Mouse (Mus musculus) CH12.LX (cell line): ENCODE measurements around the gene Fpr2. TPM values are rescaled to one million over a fixed set of nuclear protein-coding genes. Genes with fewer than 3 reads are reported as not detected.

ENCODE experiments used
- DNase-seq: peaks from one replicate; pipeline ENCODE4 v3.0.0-alpha.2; 2013; ENCODE audit errors: extremely low read depth
- H3K27ac ChIP-seq: 2 replicates; pipeline ENCODE4 v1.5.1; 2012; ENCODE audit warnings: low read depth, mild to moderate bottlenecking, control low read depth, moderate library complexity; ENCODE audit not compliant: insufficient read depth
- H3K27me3 ChIP-seq: replicated peaks from 2 replicates; pipeline ENCODE3; 2012; ENCODE audit warnings: inconsistent platforms
- H3K36me3 ChIP-seq, 2 experiments: replicated peaks in 1 of 2; 2 replicates each; pipeline versions ENCODE3 to v1.6.1; 2012; ENCODE audit warnings: inconsistent platforms in 1 of 2, low read length in 1 of 2, mild to moderate bottlenecking in 1 of 2, mixed read lengths in 1 of 2, moderate library complexity in 1 of 2; ENCODE audit not compliant: control insufficient read depth in 1 of 2, insufficient read depth in 1 of 2
- H3K4me1 ChIP-seq, 2 experiments: 2 replicates each; pipeline ENCODE4 v1.6.1; 2012; ENCODE audit warnings: inconsistent platforms in 1 of 2, moderate library complexity in 1 of 2; ENCODE audit not compliant: insufficient read depth in 2 of 2, control insufficient read depth in 1 of 2
- H3K4me2 ChIP-seq: 2 replicates; pipeline ENCODE4 v1.6.1; 2012; ENCODE audit warnings: low read depth, mild to moderate bottlenecking, control low read depth; ENCODE audit not compliant: poor library complexity, insufficient read depth, severe bottlenecking
- H3K4me3 ChIP-seq, 3 experiments: fragments of 150-350 bp in 1 of 3; sonication (generic) in 1 of 3; replicated peaks in 1 of 3; 2 replicates each; pipeline versions ENCODE3 to v1.5.1; 2011 to 2012; ENCODE audit warnings: low read depth in 2 of 3, low read length in 2 of 3, mild to moderate bottlenecking in 2 of 3, moderate library complexity in 2 of 3, control low read depth in 1 of 3, improper control_type of control experiment in 1 of 3, inconsistent platforms in 1 of 3, mixed read lengths in 1 of 3; ENCODE audit not compliant: poor library complexity in 1 of 3
- H3K79me2 ChIP-seq: replicated peaks from 2 replicates; pipeline ENCODE4 v1.6.1; 2012; ENCODE audit warnings: mild to moderate bottlenecking, moderate library complexity; ENCODE audit not compliant: control insufficient read depth, poor library complexity, insufficient read depth, severe bottlenecking; ENCODE audit errors: extremely low read depth
- H3K9ac ChIP-seq: 2 replicates; pipeline ENCODE4 v1.6.1; 2012; ENCODE audit warnings: low read depth, mild to moderate bottlenecking, control low read depth, moderate library complexity; ENCODE audit not compliant: insufficient read depth
- H3K9me3 ChIP-seq: replicated peaks from 2 replicates; pipeline ENCODE3; 2012; ENCODE audit warnings: low read length, inconsistent platforms, mixed read lengths
- BHLHE40 ChIP-seq: IDR thresholded peaks from 2 replicates; pipeline ENCODE4 v1.6.1; 2011; ENCODE audit warnings: mild to moderate bottlenecking, low read depth, low read length, improper control_type of control experiment
- CHD1 ChIP-seq: IDR thresholded peaks from 2 replicates; pipeline ENCODE4 v1.6.1; 2012; ENCODE audit warnings: low read depth, low read length, improper control_type of control experiment, inconsistent platforms
- CTCF ChIP-seq, 2 experiments: IDR thresholded peaks in 1 of 2; conservative IDR thresholded peaks in 1 of 2; 2 replicates each; pipeline ENCODE4 v1.5.1; 2011 to 2012; ENCODE audit warnings: low read depth in 2 of 2, low read length in 2 of 2, improper control_type of control experiment in 1 of 2, inconsistent platforms in 1 of 2, mild to moderate bottlenecking in 1 of 2, moderate library complexity in 1 of 2
- E2F4 ChIP-seq: IDR thresholded peaks from 2 replicates; pipeline ENCODE4 v1.6.1; 2011; ENCODE audit warnings: low read depth, low read length, improper control_type of control experiment; ENCODE audit not compliant: insufficient replicate concordance
- GABPA ChIP-seq: IDR thresholded peaks from 2 replicates; pipeline ENCODE4 v1.6.1; 2012; ENCODE audit warnings: low read depth, low read length, improper control_type of control experiment, inconsistent platforms; ENCODE audit not compliant: insufficient replicate concordance
- HCFC1 ChIP-seq: IDR thresholded peaks from 2 replicates; pipeline ENCODE4 v1.6.1; 2012; ENCODE audit warnings: low read depth, mild to moderate bottlenecking, inconsistent platforms, low read length, improper control_type of control experiment
- JUN ChIP-seq: IDR thresholded peaks from 2 replicates; pipeline ENCODE4 v1.6.1; 2011; ENCODE audit warnings: low read depth, mild to moderate bottlenecking, low read length, improper control_type of control experiment, moderate library complexity; ENCODE audit not compliant: insufficient read depth
- MAFK ChIP-seq: IDR thresholded peaks from 2 replicates; pipeline ENCODE4 v1.6.1; 2011; ENCODE audit warnings: low read length, improper control_type of control experiment; ENCODE audit not compliant: insufficient replicate concordance
- MAX ChIP-seq: IDR thresholded peaks from 2 replicates; pipeline ENCODE4 v1.6.1; 2011; ENCODE audit warnings: low read length, improper control_type of control experiment
- MAZ ChIP-seq: IDR thresholded peaks from 2 replicates; pipeline ENCODE4 v1.6.1; 2012; ENCODE audit warnings: low read depth, mild to moderate bottlenecking, inconsistent platforms, low read length, improper control_type of control experiment, moderate library complexity
- MEF2A ChIP-seq: IDR thresholded peaks from 2 replicates; pipeline ENCODE4 v1.6.1; 2014; ENCODE audit warnings: low read depth, mild to moderate bottlenecking, inconsistent platforms, low read length, improper control_type of control experiment, borderline replicate concordance
- MXI1 ChIP-seq: IDR thresholded peaks from 2 replicates; pipeline ENCODE4 v1.6.1; 2011; ENCODE audit warnings: mild to moderate bottlenecking, low read depth, low read length, improper control_type of control experiment
- MYC ChIP-seq: IDR thresholded peaks from 2 replicates; pipeline ENCODE4 v1.6.1; 2011; ENCODE audit warnings: low read depth, mild to moderate bottlenecking, improper control_type of control experiment, low read length
- POLR2A ChIP-seq: IDR thresholded peaks from 2 replicates; pipeline ENCODE4 v1.6.1; 2011; ENCODE audit warnings: low read depth, mild to moderate bottlenecking, improper control_type of control experiment, low read length
- POLR2AphosphoS2 ChIP-seq: IDR thresholded peaks from 2 replicates; pipeline ENCODE4 v1.6.1; 2011; ENCODE audit warnings: low read depth, low read length, improper control_type of control experiment
- RCOR1 ChIP-seq: conservative IDR thresholded peaks from 2 replicates; pipeline ENCODE4 v1.6.1; 2012; ENCODE audit warnings: low read depth, mild to moderate bottlenecking, inconsistent platforms, low read length, improper control_type of control experiment
- SIN3A ChIP-seq: IDR thresholded peaks from 2 replicates; pipeline ENCODE4 v1.6.1; 2012; ENCODE audit warnings: low read length, improper control_type of control experiment, inconsistent platforms
- USF2 ChIP-seq: conservative IDR thresholded peaks from 2 replicates; pipeline ENCODE4 v1.6.1; 2011; ENCODE audit warnings: low read depth, low read length, improper control_type of control experiment
- ZKSCAN1 ChIP-seq: IDR thresholded peaks from 2 replicates; pipeline ENCODE4 v1.6.1; 2012; ENCODE audit warnings: low read depth, inconsistent platforms, low read length, improper control_type of control experiment, borderline replicate concordance
- ZMIZ1 ChIP-seq: IDR thresholded peaks from 2 replicates; pipeline ENCODE4 v1.6.1; 2012; ENCODE audit warnings: low read depth, mild to moderate bottlenecking, inconsistent platforms, low read length, improper control_type of control experiment
- dilution Hi-C: fragments of 300-500 bp; cut with MboI; formaldehyde crosslinking; loops from 2 replicates; pipeline ENCODE4 v1.14.3; 2020; ENCODE audit warnings: low sequenced_read_pairs; ENCODE audit not compliant: extremely low pct_unique_long_range_greater_than_20kb, extremely low pct_ligation_motif_present
- in situ Hi-C: fragments of 300-500 bp; cut with MboI; formaldehyde crosslinking; loops from 3 replicates; pipeline ENCODE4 v1.14.3; 2019; ENCODE audit warnings: low sequenced_read_pairs, low pct_ligation_motif_present, low pct_unique_long_range_greater_than_20kb, mixed read lengths
- polyA plus RNA-seq: library from polyadenylated mRNA; unstranded; fragments of >175 nt; gene quantifications from 2 replicates; pipeline ENCODE4 v1.2.1, GENCODE M21; 2012; ENCODE audit warnings: low read depth; ENCODE audit not compliant: insufficient read length
- total RNA-seq, 2 experiments: library from RNA; depleted of rRNA; stranded (reverse); fragments of 300-350 nt in 1 of 2; fragments of >200 nt in 1 of 2; gene quantifications; 2 replicates each; pipeline ENCODE4 v1.2.3; 2012 to 2014

Gene Fpr2
- total and polyA plus RNA-seq, 3 experiments = not detected

- no peak for TF ChIP-seq USF2
Measured at GRCm38 (mm10) chr17:17837919-17838701, 49.5 kb upstream of the Fpr2 start (continued).

- no peaks in the 10 kb centered on the region for H3K79me2 ChIP-seq
- H3K36me3 ChIP-seq = peaks cover 0 to 22% of the 10 kb centered on the region in 2 experiments
- dilution Hi-C loops = no loop called here
- no peak overlapping the region for H3K27ac ChIP-seq
- peaks cover 1% of the 10 kb centered on the region for H3K27me3 ChIP-seq
- TF ChIP-seq MAFK (no peak), MEF2A (no peak), CTCF (conservative IDR thresholded peaks at IDR 0.05 in 1 of 2, IDR thresholded peaks at IDR 0.05 in 1 of 2; ENCODE audit: low read depth in 2 of 2, low read length in 2 of 2) (no peak), RCOR1 (no peak), MYC (no peak), HCFC1 (no peak), JUN (no peak), ZKSCAN1 (no peak), E2F4 (no peak), MXI1 (no peak), CHD1 (no peak), POLR2AphosphoS2 (no peak), SIN3A (no peak), ZMIZ1 (no peak), GABPA (no peak), POLR2A (no peak), MAZ (no peak)
- in situ Hi-C loops = no loop called here
- no peak overlapping the region for H3K9ac ChIP-seq
- no peaks in the 10 kb centered on the region for H3K9me3 ChIP-seq
- H3K4me3 ChIP-seq = peak overlapping the region in 1 of 3 experiments; percentile 74
- peaks cover 3 to 12% of the 10 kb centered on the region in 2 experiments; a peak in 3 of 4 replicates for H3K4me1 ChIP-seq
- H3K4me2 ChIP-seq = peak overlapping the region; percentile 79
- no peak for DNase-seq
Measured at GRCm38 (mm10) chr17:17839276-17839675, 48.3 kb upstream of the Fpr2 start.

DNA sequence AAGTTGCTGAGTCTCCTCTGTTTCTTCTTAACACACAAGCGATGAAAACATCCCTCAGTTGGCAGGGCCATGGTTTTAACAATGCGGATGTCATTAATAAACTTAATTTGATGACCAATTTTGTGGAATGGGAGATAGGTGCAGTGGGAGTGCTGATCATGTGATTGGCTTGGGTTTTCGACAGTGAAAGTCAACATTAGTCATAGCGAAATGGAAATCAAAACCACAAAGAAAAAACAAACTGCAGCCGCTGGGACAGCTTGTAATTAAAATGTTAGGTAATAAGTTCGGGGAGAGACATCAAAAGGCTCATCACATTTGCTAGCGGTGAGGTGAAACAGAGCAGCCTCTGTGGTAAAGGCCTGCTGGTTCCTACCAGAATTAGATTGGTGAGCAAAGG is 46.8 kb upstream of the Fpr2 start:
- no peaks in the 10 kb centered on the region for H3K9me3 ChIP-seq
- no peak overlapping the region for H3K9ac ChIP-seq
- TF ChIP-seq BHLHE40 (peak; percentile 39; the same call in 1 of the 2 replicates), MAX (no peak)
- TF ChIP-seq, all 38 proteins: peak for 1
- Histone ChIP-seq H3K4me3 (no peak overlapping the region), H3K27ac (no peak overlapping the region), H3K4me2 (no peak overlapping the region), H3K27me3 (no peaks in the 10 kb centered on the region), H3K79me2 (no peaks in the 10 kb centered on the region), H3K36me3 (peaks cover 0 to 22% of the 10 kb centered on the region in 2 experiments), H3K4me1 (peaks cover 3 to 17% of the 10 kb centered on the region in 2 experiments; a peak in 3 of 4 replicates)
- dilution Hi-C loops (no loop called here), in situ Hi-C loops (loop anchor here (10.0 kb wide), 1 partner anchor 76 kb away; no protein-coding TSS in a partner anchor)
- DNase-seq = no peak
